Mouse (Mus musculus) ES-E14 (cell line): ENCODE measurements around the gene Tm4sf1. TPM values are rescaled to one million over a fixed set of nuclear protein-coding genes. Genes with fewer than 3 reads are reported as not detected.

Experiments used
- DNase-seq: peaks from one replicate; pipeline ENCODE4 v3.0.0-alpha.2; 2013; ENCODE audit warnings: low read depth, low spot score
- H3K27ac ChIP-seq: 2 replicates; pipeline ENCODE4 v1.5.1; 2012; ENCODE audit warnings: low read depth, mild to moderate bottlenecking, low read length, moderate library complexity, mixed read lengths; ENCODE audit not compliant: poor library complexity, insufficient read depth, severe bottlenecking
- H3K36me3 ChIP-seq: 2 replicates; pipeline ENCODE4 v1.6.1; 2012; ENCODE audit warnings: mild to moderate bottlenecking, low read length, moderate library complexity, mixed read lengths; ENCODE audit not compliant: control insufficient read depth, poor library complexity, insufficient read depth, severe bottlenecking
- H3K4me1 ChIP-seq, 2 experiments: fragments of 150-350 bp in 1 of 2; sonication (generic) in 1 of 2; 2 replicates each; pipeline ENCODE4 v1.6.1; 2012; ENCODE audit warnings: low read length in 2 of 2, mild to moderate bottlenecking in 1 of 2, mixed read lengths in 1 of 2; ENCODE audit not compliant: control insufficient read depth in 2 of 2, insufficient read depth in 2 of 2, poor library complexity in 1 of 2
- H3K4me3 ChIP-seq, 2 experiments: fragments of 150-350 bp in 1 of 2; sonication (generic) in 1 of 2; 2 replicates each; pipeline ENCODE4 v1.5.1; 2012; ENCODE audit warnings: low read length in 2 of 2, low read depth in 1 of 2, mild to moderate bottlenecking in 1 of 2, mixed read lengths in 1 of 2; ENCODE audit not compliant: insufficient read depth in 1 of 2, poor library complexity in 1 of 2, severe bottlenecking in 1 of 2
- H3K9ac ChIP-seq: 2 replicates; pipeline ENCODE4 v1.6.1; 2012; ENCODE audit warnings: low read depth, mild to moderate bottlenecking, low read length, mixed read lengths; ENCODE audit not compliant: poor library complexity, insufficient read depth, severe bottlenecking
- H3K9me3 ChIP-seq: fragments of 150-350 bp; sonication (generic); 2 replicates; pipeline ENCODE4 v1.6.1; 2012; ENCODE audit warnings: low read depth, mild to moderate bottlenecking, low read length; ENCODE audit not compliant: control insufficient read depth, insufficient read depth
- CHD2 ChIP-seq: IDR thresholded peaks from 2 replicates; pipeline ENCODE4 v1.6.1; 2014; ENCODE audit warnings: mild to moderate bottlenecking, low read depth, low read length, inconsistent platforms
- HCFC1 ChIP-seq: IDR thresholded peaks from 2 replicates; pipeline ENCODE4 v1.6.1; 2012; ENCODE audit warnings: low read length, inconsistent platforms, borderline replicate concordance; ENCODE audit not compliant: insufficient read depth
- MAFK ChIP-seq: IDR thresholded peaks from 2 replicates; pipeline ENCODE4 v1.6.1; 2014; ENCODE audit warnings: mild to moderate bottlenecking, low read depth, low read length, inconsistent platforms; ENCODE audit not compliant: insufficient read depth
- ZC3H11A ChIP-seq: IDR thresholded peaks from 2 replicates; pipeline ENCODE4 v1.6.1; 2012; ENCODE audit warnings: low read depth, mild to moderate bottlenecking, inconsistent platforms, low read length, borderline replicate concordance
- ZNF384 ChIP-seq: IDR thresholded peaks from 2 replicates; pipeline ENCODE4 v1.6.1; 2012; ENCODE audit warnings: low read depth, low read length, inconsistent platforms
- in situ Hi-C, 2 experiments: fragments of 600-800 bp; cut with MboI; formaldehyde crosslinking; loops; one replicate each; pipeline ENCODE4 v1.15.1; 2025; ENCODE audit warnings: low sequenced_read_pairs in 2 of 2, inconsistent platforms in 1 of 2; ENCODE audit not compliant: unreplicated experiment in 2 of 2
- total RNA-seq: library from RNA; depleted of rRNA; stranded (reverse); fragments of 300-350 nt; gene quantifications from 2 replicates; pipeline ENCODE4 v1.2.3, GENCODE M21; 2012

Gene Tm4sf1
- total RNA-seq, 1 experiment: 5.1 TPM

DNA sequence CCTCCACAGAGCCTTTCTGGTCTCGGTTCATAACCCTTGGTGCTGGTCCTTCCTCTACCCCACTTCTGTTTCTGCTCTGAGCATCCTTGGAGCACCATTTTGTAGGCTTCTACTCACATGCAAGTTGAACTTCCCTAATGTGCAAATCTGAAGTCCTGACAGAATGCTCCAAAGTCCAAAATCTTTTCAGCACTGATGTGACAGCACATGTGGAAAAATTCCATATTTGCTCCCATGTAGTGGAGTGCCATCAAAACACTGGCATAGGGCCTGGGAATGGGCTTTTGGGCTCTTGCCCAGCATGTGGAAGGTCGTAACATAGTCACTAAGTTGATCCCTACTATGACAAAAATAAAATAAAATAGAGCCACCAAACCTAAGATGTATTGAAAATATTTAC lies 3.8 kb downstream of the Tm4sf1 start:
- Histone ChIP-seq H3K27ac (no peak overlapping the region), H3K4me3 (no peak overlapping the region), H3K9ac (no peak overlapping the region), H3K4me1 (no peaks in the 10 kb centered on the region), H3K36me3 (no peaks in the 10 kb centered on the region), H3K9me3 (no peaks in the 10 kb centered on the region)
- TF ChIP-seq MAFK: no peak
- no peak for TF ChIP-seq ZNF384
- TF ChIP-seq HCFC1: no peak
- in situ Hi-C loops: no loop called here
- DNase-seq: no peak

DNA sequence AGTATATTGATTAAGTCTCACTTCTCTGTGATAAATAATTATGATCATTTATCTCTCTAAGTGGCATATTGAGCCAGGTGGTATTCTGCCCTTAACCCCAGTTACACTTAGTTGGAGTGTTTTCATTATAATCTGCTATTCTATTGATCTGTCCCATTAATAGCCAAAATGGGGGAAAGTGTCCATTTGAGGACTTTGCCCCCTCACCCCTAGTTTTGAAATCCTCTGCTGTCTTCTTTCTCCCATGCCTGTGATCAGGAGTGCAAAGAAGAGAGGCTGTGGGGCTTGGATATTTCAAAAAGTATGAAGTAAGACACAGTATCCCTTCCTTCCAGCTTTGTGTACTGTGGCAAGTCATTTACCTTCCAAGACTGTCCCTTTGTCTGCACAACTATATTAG lies 5.2 kb downstream of the Tm4sf1 start:
- no peak for TF ChIP-seq HCFC1
- no peak for TF ChIP-seq MAFK
- no peak for TF ChIP-seq CHD2
- no peak for TF ChIP-seq ZNF384
- no peak for TF ChIP-seq ZC3H11A
- no peaks in the 10 kb centered on the region for H3K4me1 ChIP-seq
- H3K36me3 ChIP-seq: no peaks in the 10 kb centered on the region
- no peak for DNase-seq
- H3K9ac ChIP-seq: no peak overlapping the region
- in situ Hi-C loops: no loop called here
- H3K9me3 ChIP-seq: no peaks in the 10 kb centered on the region
- no peak overlapping the region for H3K4me3 ChIP-seq
- no peak overlapping the region for H3K27ac ChIP-seq

DNA sequence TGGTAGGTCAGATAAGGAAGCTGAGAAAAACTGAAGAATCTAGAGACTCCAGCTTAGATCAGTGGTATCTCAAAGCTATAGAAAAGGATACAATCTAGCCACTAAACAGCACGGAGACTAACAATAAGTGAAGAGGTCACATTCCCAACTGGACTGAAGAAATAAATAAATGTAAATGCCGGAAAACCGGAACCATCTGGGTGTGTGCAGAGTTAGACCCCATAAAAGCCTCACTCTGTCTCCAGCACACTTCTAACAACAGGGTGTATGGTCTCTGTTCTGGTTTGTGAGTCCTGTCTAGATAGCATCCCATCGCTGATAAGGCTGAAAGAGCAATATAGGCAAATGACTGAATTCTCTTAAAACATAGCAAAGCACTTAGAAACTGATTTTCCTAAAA lies 6.2 kb downstream of the Tm4sf1 start:
- no peaks in the 10 kb centered on the region for H3K9me3 ChIP-seq
- TF ChIP-seq ZC3H11A: no peak
- TF ChIP-seq MAFK: no peak
- no peak for TF ChIP-seq CHD2
- TF ChIP-seq ZNF384: no peak
- TF ChIP-seq HCFC1: no peak
- H3K9ac ChIP-seq: no peak overlapping the region
- in situ Hi-C loops: no loop called here
- no peaks in the 10 kb centered on the region for H3K36me3 ChIP-seq
- no peaks in the 10 kb centered on the region for H3K4me1 ChIP-seq
- DNase-seq: no peak
- H3K4me3 ChIP-seq: no peak overlapping the region
- no peak overlapping the region for H3K27ac ChIP-seq

DNA sequence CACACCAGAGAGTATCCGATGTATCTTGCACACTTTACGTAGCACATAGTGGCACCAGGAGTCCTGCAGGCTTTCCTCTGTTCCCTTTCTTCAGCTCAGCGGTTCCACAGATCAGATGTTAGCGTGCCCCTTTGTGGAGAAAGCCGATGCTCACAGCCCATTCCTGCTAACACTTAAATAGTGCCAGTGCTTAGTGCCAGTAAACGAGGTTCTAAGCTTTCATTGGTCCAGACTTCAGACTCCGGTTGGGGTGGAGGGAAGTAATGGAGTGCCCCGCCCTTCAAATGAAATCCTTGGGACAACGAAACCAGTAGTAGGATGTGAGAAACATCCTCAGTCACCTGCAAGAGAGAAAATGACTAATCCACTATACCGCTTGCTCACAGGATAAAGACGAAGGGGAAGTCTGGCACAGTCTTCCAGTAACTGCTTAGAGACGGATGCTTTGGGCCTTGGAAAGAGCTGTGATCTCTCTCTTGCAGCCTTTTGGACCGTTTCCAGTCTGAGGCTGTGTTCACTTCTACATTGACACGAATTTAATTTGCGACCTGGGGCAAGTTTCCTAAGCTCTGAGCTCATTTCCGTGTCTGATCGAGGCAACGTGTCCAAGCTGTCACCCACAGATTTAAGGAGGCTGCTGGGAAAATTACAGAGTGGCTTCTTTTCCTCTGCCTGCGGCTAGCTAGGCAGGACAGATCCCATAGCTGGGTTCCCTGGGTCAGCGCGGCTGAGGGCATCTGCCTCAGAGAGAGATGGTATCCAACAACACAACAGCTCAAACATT lies 6.9 kb downstream of the Tm4sf1 start:
- Histone ChIP-seq H3K4me3 (no peak overlapping the region), H3K9ac (no peak overlapping the region), H3K9me3 (no peaks in the 10 kb centered on the region), H3K4me1 (no peaks in the 10 kb centered on the region), H3K36me3 (no peaks in the 10 kb centered on the region), H3K27ac (no peak overlapping the region)
- DNase-seq: no peak
- no peak for TF ChIP-seq ZNF384
- TF ChIP-seq HCFC1: no peak
- no peak for TF ChIP-seq ZC3H11A
- no peak for TF ChIP-seq MAFK
- no peak for TF ChIP-seq CHD2
- in situ Hi-C loops: no loop called here

DNA sequence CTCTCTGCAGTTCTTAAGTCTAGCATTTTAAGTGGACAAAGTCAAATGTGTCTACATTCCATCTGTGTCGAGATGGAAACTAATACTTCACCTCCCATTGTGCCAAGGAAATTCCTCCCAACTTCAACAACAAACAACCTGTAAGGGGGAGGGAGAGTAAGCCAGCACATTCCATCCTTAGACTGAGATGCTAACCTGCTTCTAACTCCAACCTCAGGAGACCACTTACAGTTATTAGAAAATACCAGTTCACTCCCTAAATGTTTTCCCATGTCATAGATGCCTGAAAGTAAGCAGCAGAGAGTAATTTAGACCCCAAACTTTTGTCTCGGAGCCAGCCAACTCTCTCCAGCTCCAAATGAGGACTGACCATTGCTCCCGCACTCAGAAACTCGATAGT lies 7.9 kb downstream of the Tm4sf1 start:
- H3K4me3 ChIP-seq: no peak overlapping the region
- no peaks in the 10 kb centered on the region for H3K9me3 ChIP-seq
- no peak overlapping the region for H3K9ac ChIP-seq
- TF ChIP-seq HCFC1 (no peak), ZNF384 (no peak)
- no peak for DNase-seq
- no peaks in the 10 kb centered on the region for H3K4me1 ChIP-seq
- H3K36me3 ChIP-seq: no peaks in the 10 kb centered on the region
- H3K27ac ChIP-seq: no peak overlapping the region
- in situ Hi-C loops: no loop called here
